Mouse (Mus musculus): ENCODE measurements around the gene C1qc.

The C1qc gene

GRCm38 (mm10) chr4:136892811-136893210 lies at the start of gene C1qc:
Gene C1qc (minus strand): TSS chr4:136893065.
- DNase-seq (ENCODE audit: low read depth, low spot score), result no peak

GRCm38 (mm10) chr4:136937935-136938334 lies 45.1 kb upstream of the C1qc start:
- DNase-seq (ENCODE audit: low read depth, low spot score), result no peak

GRCm38 (mm10) chr4:136937344-136937743 lies 44.5 kb upstream of the C1qc start:
- no peak for DNase-seq (ENCODE audit: low read depth, low spot score)

- no peak for DNase-seq (ENCODE audit: low read depth, low spot score)
Measured at GRCm38 (mm10) chr4:136934746-136935613, 42.1 kb upstream of the C1qc start.

- DNase-seq (ENCODE audit: low read depth, low spot score), result no peak
Measured at GRCm38 (mm10) chr4:136930474-136930873, 37.6 kb upstream of the C1qc start.

GRCm38 (mm10) chr4:136928928-136929327 lies 36.1 kb upstream of the C1qc start:
- peak; percentile 61 for DNase-seq (ENCODE audit: low read depth, low spot score)

- DNase-seq (ENCODE audit: low read depth, low spot score), result no peak
Measured at GRCm38 (mm10) chr4:136925804-136926203, 32.9 kb upstream of the C1qc start.

- peak; percentile 69 for DNase-seq (ENCODE audit: low read depth, low spot score)
Measured at GRCm38 (mm10) chr4:136924529-136924928, 31.7 kb upstream of the C1qc start.

GRCm38 (mm10) chr4:136919526-136919925 lies 26.7 kb upstream of the C1qc start:
- no peak for DNase-seq (ENCODE audit: low read depth, low spot score)

- DNase-seq (ENCODE audit: low read depth, low spot score), result no peak
Measured at GRCm38 (mm10) chr4:136918834-136919233, 26.0 kb upstream of the C1qc start.

- no peak for DNase-seq (ENCODE audit: low read depth, low spot score)
Measured at GRCm38 (mm10) chr4:136917165-136917524, 24.3 kb upstream of the C1qc start.

- no peak for DNase-seq (ENCODE audit: low read depth, low spot score)
Measured at GRCm38 (mm10) chr4:136916359-136917164, 23.7 kb upstream of the C1qc start.

- no peak for DNase-seq (ENCODE audit: low read depth, low spot score)
Measured at GRCm38 (mm10) chr4:136912841-136913240, 20.0 kb upstream of the C1qc start.

- DNase-seq (ENCODE audit: low read depth, low spot score), result no peak
Measured at GRCm38 (mm10) chr4:136911804-136912203, 18.9 kb upstream of the C1qc start.

GRCm38 (mm10) chr4:136911211-136911646 lies 18.4 kb upstream of the C1qc start:
- DNase-seq (ENCODE audit: low read depth, low spot score), result no peak

- DNase-seq (ENCODE audit: low read depth, low spot score), result no peak
Measured at GRCm38 (mm10) chr4:136907809-136908208, 14.9 kb upstream of the C1qc start.

- DNase-seq (ENCODE audit: low read depth, low spot score), result peak; percentile 62
Measured at GRCm38 (mm10) chr4:136907033-136907432, 14.2 kb upstream of the C1qc start.

GRCm38 (mm10) chr4:136904767-136905539 lies 12.1 kb upstream of the C1qc start:
- DNase-seq (ENCODE audit: low read depth, low spot score), result no peak

- DNase-seq (ENCODE audit: low read depth, low spot score), result no peak
Measured at GRCm38 (mm10) chr4:136899154-136899553, 6.3 kb upstream of the C1qc start.

GRCm38 (mm10) chr4:136898637-136899036 lies 5.8 kb upstream of the C1qc start, which contains the start of gene C1qa:
Gene C1qa (minus strand): TSS chr4:136898803.
- DNase-seq (ENCODE audit: low read depth, low spot score), result no peak

GRCm38 (mm10) chr4:136898084-136898598 lies 5.3 kb upstream of the C1qc start:
- DNase-seq (ENCODE audit: low read depth, low spot score), result no peak

GRCm38 (mm10) chr4:136896461-136896860 lies 3.6 kb upstream of the C1qc start:
- no peak for DNase-seq (ENCODE audit: low read depth, low spot score)
